Mouse (Mus musculus): ENCODE measurements around the gene Caskin2. TPM values are rescaled to one million over a fixed set of nuclear protein-coding genes. Genes with fewer than 3 reads are reported as not detected.
A peak's percentile ranks its signal among the peaks of the same experiment; 100 is the strongest.

Gene Caskin2
- polyA plus RNA-seq, 1 experiment from 2014 or later = 6.6 TPM

GRCm38 (mm10) chr11:115812095-115812494 is 1.3 kb downstream of the Caskin2 start:
- Histone ChIP-seq H3K27me3 (ENCODE audit: control insufficient read depth, insufficient read depth, low read length) (no peaks in the 10 kb centered on the region), H3K9ac (ENCODE audit: low read length) (peak overlapping the region; percentile 83), H3K36me3 (ENCODE audit: control insufficient read depth, insufficient read depth, low read length) (no peaks in the 10 kb centered on the region; the same call in none of the 2 replicates), H3K4me1 (replicated peaks; ENCODE audit: control insufficient read depth, insufficient read depth) (peaks cover 21% of the 10 kb centered on the region), H3K4me2 (replicated peaks; ENCODE audit: low read depth) (peak overlapping the region; percentile 99), H3K27ac (replicated peaks) (peak overlapping the region; percentile 84), H3K9me3 (ENCODE audit: control insufficient read depth, low read length) (no peaks in the 10 kb centered on the region), H3K4me3 (ENCODE audit: low read depth, low read length) (peak overlapping the region; percentile 82)
- no peak for DNase-seq (ENCODE audit: low spot score)
- WGBS = 12% methylated on average over 7 of the region's 7 CpGs
- no peak for ATAC-seq (ENCODE audit: low FRiP score, low TSS enrichment)
- TF ChIP-seq EP300 (optimal IDR thresholded peaks at IDR 0.05) = no peak
- no peak for TF ChIP-seq CTCF (IDR thresholded peaks at IDR 0.05; ENCODE audit: low read depth)

- no peak for TF ChIP-seq EP300 (optimal IDR thresholded peaks at IDR 0.05)
- no peak for TF ChIP-seq CTCF (IDR thresholded peaks at IDR 0.05; ENCODE audit: low read depth)
- Histone ChIP-seq H3K4me2 (replicated peaks; ENCODE audit: low read depth) (peak overlapping the region; percentile 99), H3K9me3 (ENCODE audit: control insufficient read depth, low read length) (no peaks in the 10 kb centered on the region), H3K9ac (ENCODE audit: low read length) (peak overlapping the region; percentile 83; the same call in 1 of the 2 replicates), H3K27ac (replicated peaks) (peak overlapping the region; percentile 84), H3K4me1 (replicated peaks; ENCODE audit: control insufficient read depth, insufficient read depth) (peaks cover 21% of the 10 kb centered on the region), H3K4me3 (ENCODE audit: low read depth, low read length) (peak overlapping the region; percentile 82), H3K27me3 (ENCODE audit: control insufficient read depth, insufficient read depth, low read length) (no peaks in the 10 kb centered on the region), H3K36me3 (ENCODE audit: control insufficient read depth, insufficient read depth, low read length) (no peaks in the 10 kb centered on the region; the same call in 1 of the 2 replicates)
- ATAC-seq (ENCODE audit: low FRiP score, low TSS enrichment) (no peak), DNase-seq (ENCODE audit: low spot score) (no peak)
- 71% methylated on average over 20 of the region's 20 CpGs for WGBS
Observed at GRCm38 (mm10) chr11:115811381-115812093, 1.9 kb downstream of the Caskin2 start.

GRCm38 (mm10) chr11:115810377-115810776 is 3.1 kb downstream of the Caskin2 start:
- DNase-seq (ENCODE audit: low spot score) (peak; percentile 91), ATAC-seq (ENCODE audit: low FRiP score, low TSS enrichment) (peak; percentile 27; the same call in 1 of the 2 replicates)
- H3K9ac ChIP-seq (ENCODE audit: low read length) = peak overlapping the region; percentile 47
- no peak for TF ChIP-seq EP300 (optimal IDR thresholded peaks at IDR 0.05)
- no peak for TF ChIP-seq CTCF (IDR thresholded peaks at IDR 0.05; ENCODE audit: low read depth)
- H3K27ac ChIP-seq (replicated peaks) = peak overlapping the region; percentile 61
- WGBS = 41% methylated on average over 14 of the region's 14 CpGs
- no peaks in the 10 kb centered on the region; the same call in 1 of the 2 replicates for H3K36me3 ChIP-seq (ENCODE audit: control insufficient read depth, insufficient read depth, low read length)
- H3K27me3 ChIP-seq (ENCODE audit: control insufficient read depth, insufficient read depth, low read length) = no peaks in the 10 kb centered on the region
- peak overlapping the region; percentile 99 for H3K4me2 ChIP-seq (replicated peaks; ENCODE audit: low read depth)
- peaks cover 21% of the 10 kb centered on the region for H3K4me1 ChIP-seq (replicated peaks; ENCODE audit: control insufficient read depth, insufficient read depth)
- no peaks in the 10 kb centered on the region for H3K9me3 ChIP-seq (ENCODE audit: control insufficient read depth, low read length)
- H3K4me3 ChIP-seq (ENCODE audit: low read depth, low read length) = peak overlapping the region; percentile 82; the same call in 1 of the 2 replicates

GRCm38 (mm10) chr11:115809311-115809781 is 4.1 kb downstream of the Caskin2 start:
- Histone ChIP-seq H3K9ac (ENCODE audit: low read length) (0 out of 2 replicates have a peak overlapping the region, but pooled peaks have one; percentile 41), H3K4me2 (replicated peaks; ENCODE audit: low read depth) (peak overlapping the region; percentile 99), H3K4me3 (ENCODE audit: low read depth, low read length) (no peak overlapping the region), H3K4me1 (replicated peaks; ENCODE audit: control insufficient read depth, insufficient read depth) (peaks cover 21% of the 10 kb centered on the region), H3K36me3 (ENCODE audit: control insufficient read depth, insufficient read depth, low read length) (peaks cover 8% of the 10 kb centered on the region), H3K27me3 (ENCODE audit: control insufficient read depth, insufficient read depth, low read length) (no peaks in the 10 kb centered on the region), H3K9me3 (ENCODE audit: control insufficient read depth, low read length) (no peaks in the 10 kb centered on the region), H3K27ac (replicated peaks) (peak overlapping the region; percentile 61)
- WGBS = 52% methylated on average over 5 of the region's 8 CpGs
- DNase-seq (ENCODE audit: low spot score) (no peak), ATAC-seq (ENCODE audit: low FRiP score, low TSS enrichment) (no peak)
- no peak for TF ChIP-seq EP300 (optimal IDR thresholded peaks at IDR 0.05)
- TF ChIP-seq CTCF (IDR thresholded peaks at IDR 0.05; ENCODE audit: low read depth) = peak; percentile 14; the same call in 1 of the 2 replicates

GRCm38 (mm10) chr11:115808696-115809310 is 4.6 kb downstream of the Caskin2 start:
- 0 out of 2 replicates have a peak overlapping the region, but pooled peaks have one; percentile 41 for H3K9ac ChIP-seq (ENCODE audit: low read length)
- H3K27ac ChIP-seq (replicated peaks) = peak overlapping the region; percentile 61
- ATAC-seq (ENCODE audit: low FRiP score, low TSS enrichment) = no peak
- no peak for DNase-seq (ENCODE audit: low spot score)
- no peaks in the 10 kb centered on the region for H3K9me3 ChIP-seq (ENCODE audit: control insufficient read depth, low read length)
- 18% methylated on average over 10 of the region's 10 CpGs for WGBS
- peak overlapping the region; percentile 99 for H3K4me2 ChIP-seq (replicated peaks; ENCODE audit: low read depth)
- H3K4me3 ChIP-seq (ENCODE audit: low read depth, low read length) = no peak overlapping the region
- peaks cover 21% of the 10 kb centered on the region for H3K4me1 ChIP-seq (replicated peaks; ENCODE audit: control insufficient read depth, insufficient read depth)
- peaks cover 9% of the 10 kb centered on the region for H3K36me3 ChIP-seq (ENCODE audit: control insufficient read depth, insufficient read depth, low read length)
- TF ChIP-seq EP300 (optimal IDR thresholded peaks at IDR 0.05) = no peak
- no peak for TF ChIP-seq CTCF (IDR thresholded peaks at IDR 0.05; ENCODE audit: low read depth)
- H3K27me3 ChIP-seq (ENCODE audit: control insufficient read depth, insufficient read depth, low read length) = no peaks in the 10 kb centered on the region

Measured in stomach, postnatal 0 days (tissue).